Mouse (Mus musculus) liver, embryonic 11.5 days (tissue): ENCODE measurements around the gene Gins2. TPM values are rescaled to one million over a fixed set of nuclear protein-coding genes. Genes with fewer than 3 reads are reported as not detected.

Source experiments
- ATAC-seq: fragments of 200-750 bp; cut with Nextera tagmentation; replicated peaks from 2 replicates; pipeline ENCODE4 v1.8.0; 2017; ENCODE audit warnings: moderate number of reproducible peaks, mild to moderate bottlenecking, moderate TSS enrichment, moderate library complexity; ENCODE audit not compliant: low FRiP score
- DNase-seq: peaks from one replicate; pipeline ENCODE4 v3.0.0-alpha.2; 2017; ENCODE audit warnings: low spot score
- H3K27ac ChIP-seq: fragments of 300-500 bp; sonication (generic); 2 replicates; pipeline ENCODE4 v1.5.1; 2014; ENCODE audit warnings: mild to moderate bottlenecking, low read depth, low read length, control low read depth
- H3K27me3 ChIP-seq: fragments of 300-500 bp; sonication (generic); replicated peaks from 2 replicates; pipeline ENCODE4 v1.6.1; 2014; ENCODE audit warnings: low read length, mixed read lengths; ENCODE audit not compliant: control insufficient read depth, insufficient read depth
- H3K36me3 ChIP-seq: fragments of 300-500 bp; sonication (generic); 2 replicates; pipeline ENCODE4 v1.6.1; 2014; ENCODE audit warnings: mild to moderate bottlenecking, low read length, moderate library complexity, mixed read lengths; ENCODE audit not compliant: control insufficient read depth, insufficient read depth
- H3K4me1 ChIP-seq: fragments of 300-500 bp; sonication (generic); replicated peaks from 2 replicates; pipeline ENCODE4 v1.6.1; 2014; ENCODE audit warnings: low read length, mixed read lengths; ENCODE audit not compliant: control insufficient read depth, insufficient read depth
- H3K4me2 ChIP-seq: fragments of 300-500 bp; sonication (generic); 2 replicates; pipeline ENCODE4 v1.6.1; 2014; ENCODE audit warnings: mild to moderate bottlenecking, control low read depth, moderate library complexity
- H3K4me3 ChIP-seq: fragments of 300-500 bp; sonication (generic); 2 replicates; pipeline ENCODE4 v1.5.1; 2014; ENCODE audit warnings: low read depth, low read length, control low read depth
- H3K9ac ChIP-seq: fragments of 300-500 bp; sonication (generic); 2 replicates; pipeline ENCODE4 v1.6.1; 2014; ENCODE audit warnings: low read depth, low read length, control low read depth
- H3K9me3 ChIP-seq: fragments of 300-500 bp; sonication (generic); 2 replicates; pipeline ENCODE4 v1.6.1; 2016; ENCODE audit warnings: low read length, inconsistent platforms, mixed read lengths; ENCODE audit not compliant: control insufficient read depth
- WGBS: fragments of 180-500 bp; shearing (Covaris S2); extraction: QIAGEN DNeasy Blood & Tissue Kit; methylation state at CpG from one replicate; pipeline ENCODE4 v1.1.7; 2014; 5-methylcytosine and 5-hydroxymethylcytosine counted together
- polyA plus RNA-seq: library from polyadenylated mRNA; unstranded; fragments of >200 nt; fragmentation: Nextera tagmentation; extraction: Ambion mirVana; gene quantifications from 2 replicates; pipeline ENCODE4 v1.2.1, GENCODE M21; 2014

Gene Gins2
- polyA plus RNA-seq, 1 experiment from 2014 or later = 125 TPM

GRCm38 (mm10) chr8:120565151-120565711 lies 23.9 kb downstream of the Gins2 start:
- peaks cover 39% of the 10 kb centered on the region for H3K4me1 ChIP-seq
- H3K27ac ChIP-seq = peak overlapping the region; percentile 17; the same call in 1 of the 2 replicates
- no peak overlapping the region for H3K4me3 ChIP-seq
- no peaks in the 10 kb centered on the region for H3K9me3 ChIP-seq
- H3K9ac ChIP-seq = no peak overlapping the region
- H3K36me3 ChIP-seq = peaks cover 36% of the 10 kb centered on the region
- DNase-seq (no peak), ATAC-seq (no peak)
- H3K4me2 ChIP-seq = no peak overlapping the region
- H3K27me3 ChIP-seq = no peaks in the 10 kb centered on the region
- WGBS = 60% methylated on average over 7 of the region's 7 CpGs

- Histone ChIP-seq H3K27me3 (no peaks in the 10 kb centered on the region), H3K9ac (no peak overlapping the region), H3K4me1 (peaks cover 42% of the 10 kb centered on the region), H3K36me3 (peaks cover 35% of the 10 kb centered on the region), H3K9me3 (no peaks in the 10 kb centered on the region), H3K4me2 (no peak overlapping the region; the same call in 1 of the 2 replicates), H3K27ac (peak overlapping the region; percentile 60), H3K4me3 (no peak overlapping the region)
- WGBS = 61% methylated on average over 20 of the region's 20 CpGs
- DNase-seq = no peak
- peak; percentile 19; the same call in 1 of the 2 replicates for ATAC-seq
These were observed 25.0 kb downstream of the Gins2 start for GRCm38 (mm10) chr8:120563851-120564837.

GRCm38 (mm10) chr8:120563348-120563724 lies 25.8 kb downstream of the Gins2 start:
- peak overlapping the region; percentile 60 for H3K27ac ChIP-seq
- H3K27me3 ChIP-seq = no peaks in the 10 kb centered on the region
- H3K9ac ChIP-seq = no peak overlapping the region
- H3K4me2 ChIP-seq = peak overlapping the region; percentile 5; the same call in 1 of the 2 replicates
- no peaks in the 10 kb centered on the region for H3K9me3 ChIP-seq
- 34% methylated on average over 8 of the region's 8 CpGs for WGBS
- peaks cover 32% of the 10 kb centered on the region for H3K36me3 ChIP-seq
- H3K4me1 ChIP-seq = peaks cover 47% of the 10 kb centered on the region
- DNase-seq (no peak), ATAC-seq (no peak; the same call in 1 of the 2 replicates)
- H3K4me3 ChIP-seq = no peak overlapping the region

- no peaks in the 10 kb centered on the region for H3K27me3 ChIP-seq
- no peak overlapping the region for H3K9ac ChIP-seq
- peaks cover 51% of the 10 kb centered on the region for H3K4me1 ChIP-seq
- 85% methylated on average over 18 of the region's 18 CpGs for WGBS
- no peak overlapping the region; the same call in 1 of the 2 replicates for H3K4me2 ChIP-seq
- ATAC-seq (no peak), DNase-seq (no peak)
- peaks cover 27% of the 10 kb centered on the region for H3K36me3 ChIP-seq
- H3K9me3 ChIP-seq = no peaks in the 10 kb centered on the region
- no peak overlapping the region for H3K4me3 ChIP-seq
- peak overlapping the region; percentile 60 for H3K27ac ChIP-seq
These were observed 26.3 kb downstream of the Gins2 start for GRCm38 (mm10) chr8:120562680-120563347.

- 81% methylated on average over 22 of the region's 22 CpGs for WGBS
- ATAC-seq (no peak), DNase-seq (no peak)
- H3K4me3 ChIP-seq = no peak overlapping the region
- no peak overlapping the region for H3K27ac ChIP-seq
- no peak overlapping the region for H3K4me2 ChIP-seq
- peaks cover 61% of the 10 kb centered on the region for H3K4me1 ChIP-seq
- H3K36me3 ChIP-seq = peaks cover 17% of the 10 kb centered on the region
- no peaks in the 10 kb centered on the region for H3K9me3 ChIP-seq
- H3K27me3 ChIP-seq = no peaks in the 10 kb centered on the region
- H3K9ac ChIP-seq = no peak overlapping the region
These were observed 27.3 kb downstream of the Gins2 start for GRCm38 (mm10) chr8:120561539-120562435.

- H3K4me3 ChIP-seq = no peak overlapping the region
- H3K4me1 ChIP-seq = peaks cover 70% of the 10 kb centered on the region
- H3K27ac ChIP-seq = no peak overlapping the region
- H3K9ac ChIP-seq = no peak overlapping the region
- peaks cover 11% of the 10 kb centered on the region; the same call in 1 of the 2 replicates for H3K36me3 ChIP-seq
- WGBS = 84% methylated on average over 5 of the region's 5 CpGs
- ATAC-seq = no peak
- H3K9me3 ChIP-seq = no peaks in the 10 kb centered on the region
- no peak overlapping the region for H3K4me2 ChIP-seq
- DNase-seq = no peak
- no peaks in the 10 kb centered on the region for H3K27me3 ChIP-seq
These were observed 28.6 kb downstream of the Gins2 start for GRCm38 (mm10) chr8:120560535-120560934.

GRCm38 (mm10) chr8:120559654-120560053 lies 29.4 kb downstream of the Gins2 start:
- Histone ChIP-seq H3K4me2 (no peak overlapping the region), H3K27ac (no peak overlapping the region), H3K4me1 (peaks cover 71% of the 10 kb centered on the region), H3K9ac (no peak overlapping the region), H3K27me3 (no peaks in the 10 kb centered on the region), H3K4me3 (no peak overlapping the region), H3K9me3 (no peaks in the 10 kb centered on the region), H3K36me3 (peaks cover 14% of the 10 kb centered on the region)
- WGBS = 74% methylated on average over 11 of the region's 11 CpGs
- no peak for DNase-seq
- ATAC-seq = no peak

GRCm38 (mm10) chr8:120558162-120558561 lies 30.9 kb downstream of the Gins2 start:
- DNase-seq (no peak), ATAC-seq (no peak)
- 78% methylated on average over 3 of the region's 4 CpGs for WGBS
- Histone ChIP-seq H3K9me3 (no peaks in the 10 kb centered on the region), H3K4me1 (peaks cover 74% of the 10 kb centered on the region), H3K27ac (no peak overlapping the region), H3K4me2 (no peak overlapping the region), H3K36me3 (peaks cover 17% of the 10 kb centered on the region), H3K9ac (no peak overlapping the region), H3K27me3 (no peaks in the 10 kb centered on the region), H3K4me3 (no peak overlapping the region)
